Mouse (Mus musculus) adrenal gland, adult 2 months (tissue): ENCODE results near the gene Kpna4. TPM values are rescaled to one million over a fixed set of nuclear protein-coding genes. Genes with fewer than 3 reads are reported as not detected.
A peak's percentile ranks its signal among the peaks of the same experiment; 100 is the strongest.
"Not testable (repeated sequence)": the region's sequence is repeated elsewhere in the genome, so short reads cannot be mapped to it uniquely, and the experiment has no call there.

Source experiments
- DNase-seq: peaks from one replicate; pipeline ENCODE4 v3.0.0; 2021
- polyA plus RNA-seq: library from polyadenylated mRNA; depleted of rRNA; stranded (reverse); fragments of >200 nt; gene quantifications from 2 replicates; pipeline ENCODE4 v1.2.3, GENCODE M21; 2012
- total RNA-seq, 2 experiments: library from RNA; stranded (reverse); gene quantifications; 2 replicates each; pipeline ENCODE4 v1.2.3; 2021

Gene Kpna4
- total and polyA plus RNA-seq, 3 experiments = 7.7 to 71.0 (median 49.9) TPM

DNA sequence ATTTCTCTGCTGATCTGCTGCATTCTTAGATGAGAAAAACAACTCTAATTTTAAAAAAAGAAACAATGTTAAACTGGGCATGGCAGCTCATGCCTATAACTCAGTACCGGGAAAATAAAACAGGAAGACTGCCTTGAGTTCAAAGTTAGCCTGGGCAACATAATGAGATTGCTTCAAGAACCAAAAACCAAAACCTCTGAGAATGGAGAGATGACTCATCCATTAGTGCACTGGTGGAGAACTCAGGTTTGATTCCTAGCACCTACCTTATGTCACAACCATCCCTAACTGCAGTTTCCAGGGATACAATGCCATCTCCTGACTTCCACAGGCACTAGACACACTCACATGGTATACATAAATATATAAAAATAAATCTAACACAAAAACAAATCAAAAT lies 17.8 kb downstream of the Kpna4 start:
- DNase-seq = no peak

DNA sequence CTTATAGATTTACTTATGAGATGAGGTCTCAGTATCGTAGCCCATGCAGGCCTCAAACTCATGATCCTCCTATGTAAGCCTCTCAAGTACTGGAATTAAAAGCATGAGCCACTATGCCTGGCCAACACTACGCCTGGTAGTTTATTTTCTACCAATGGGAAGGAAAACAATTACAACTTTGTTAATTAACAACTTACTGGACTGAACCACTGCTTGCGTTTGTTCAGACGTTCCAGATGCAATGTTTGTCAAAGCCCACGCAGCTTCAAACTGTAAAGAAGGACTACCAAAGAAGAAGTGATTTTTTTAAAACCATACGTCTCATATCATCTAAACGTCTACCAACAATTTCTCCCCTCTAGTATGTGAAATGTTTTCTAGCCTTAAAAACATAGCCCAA lies 32.5 kb downstream of the Kpna4 start:
- no peak for DNase-seq

DNA sequence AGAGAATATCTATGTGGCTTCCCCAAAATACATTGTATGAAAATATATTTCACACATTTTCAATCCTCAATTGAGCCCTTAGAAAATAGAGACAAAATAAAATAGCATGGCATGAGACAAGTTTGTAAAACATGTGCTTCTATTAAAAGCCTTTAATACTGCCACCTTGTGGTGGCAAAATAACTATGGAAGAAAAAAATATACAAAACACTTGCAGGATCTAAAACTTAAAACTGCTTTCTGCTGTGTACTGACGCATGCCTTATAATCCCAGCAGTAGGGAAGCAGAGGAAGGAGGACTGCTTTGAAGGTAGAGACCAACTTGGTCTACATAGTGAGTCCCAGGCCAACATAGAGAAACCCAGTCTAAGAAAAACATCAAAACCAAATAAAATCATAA lies 62.9 kb downstream of the Kpna4 start:
- no peak for DNase-seq

DNA sequence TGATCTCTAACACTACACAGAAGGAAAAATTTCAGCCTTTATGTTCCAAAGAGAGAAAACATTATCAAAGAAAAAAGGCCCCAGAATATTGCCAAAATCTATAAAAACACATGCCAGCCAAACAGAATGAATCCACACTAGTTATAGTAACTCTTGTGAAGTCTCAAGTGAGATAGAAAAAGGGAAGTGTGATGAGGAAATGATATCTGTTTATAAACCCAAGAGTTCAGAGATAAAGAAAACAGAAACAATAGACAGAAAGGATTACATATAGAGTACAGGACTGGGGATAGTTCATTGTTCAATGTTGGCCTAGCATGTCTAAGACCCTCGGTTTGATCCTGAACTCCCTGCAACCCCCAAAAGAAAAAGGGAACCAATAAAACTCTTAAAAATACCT lies 64.1 kb downstream of the Kpna4 start:
- no peak for DNase-seq

DNA sequence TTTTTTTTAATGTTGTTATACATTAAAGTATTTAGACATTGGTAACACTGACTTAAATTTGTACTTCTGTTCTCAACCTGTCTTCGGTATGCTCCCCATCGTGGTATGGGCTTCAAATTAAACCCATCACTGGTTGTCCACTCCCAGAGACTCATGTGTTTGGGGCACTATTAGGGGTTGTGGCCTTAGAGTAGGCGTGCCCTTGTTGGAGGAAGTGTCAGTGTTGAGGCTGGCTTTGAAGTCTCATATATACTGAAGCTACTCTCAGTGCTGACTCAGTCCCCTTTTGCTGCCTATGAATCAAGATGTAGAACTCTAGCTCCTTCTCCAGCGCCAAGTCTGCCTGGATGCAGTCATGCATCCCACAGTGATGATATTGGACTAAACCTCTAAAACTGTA lies 66.2 kb downstream of the Kpna4 start:
- DNase-seq = no peak

DNA sequence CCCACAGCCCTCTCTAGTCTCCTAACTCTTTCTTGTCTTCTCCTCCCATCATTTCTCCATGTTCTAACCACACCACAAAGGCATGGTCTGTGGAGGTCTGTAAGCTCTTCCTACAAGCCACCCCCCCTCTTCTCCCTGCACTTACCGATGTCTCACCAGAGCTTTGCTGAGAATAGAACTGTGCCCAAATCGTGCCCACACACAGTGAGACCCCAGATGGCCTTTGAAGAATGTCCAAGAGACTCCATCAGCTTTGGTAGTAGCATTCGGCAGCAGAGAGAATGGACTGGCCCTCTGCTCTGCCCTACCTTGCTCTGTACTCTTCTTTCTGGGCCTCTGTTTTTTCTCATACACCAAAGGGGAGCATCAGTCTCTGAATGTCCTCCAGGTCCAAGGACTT lies 71.0 kb downstream of the Kpna4 start:
- no peak for DNase-seq

DNA sequence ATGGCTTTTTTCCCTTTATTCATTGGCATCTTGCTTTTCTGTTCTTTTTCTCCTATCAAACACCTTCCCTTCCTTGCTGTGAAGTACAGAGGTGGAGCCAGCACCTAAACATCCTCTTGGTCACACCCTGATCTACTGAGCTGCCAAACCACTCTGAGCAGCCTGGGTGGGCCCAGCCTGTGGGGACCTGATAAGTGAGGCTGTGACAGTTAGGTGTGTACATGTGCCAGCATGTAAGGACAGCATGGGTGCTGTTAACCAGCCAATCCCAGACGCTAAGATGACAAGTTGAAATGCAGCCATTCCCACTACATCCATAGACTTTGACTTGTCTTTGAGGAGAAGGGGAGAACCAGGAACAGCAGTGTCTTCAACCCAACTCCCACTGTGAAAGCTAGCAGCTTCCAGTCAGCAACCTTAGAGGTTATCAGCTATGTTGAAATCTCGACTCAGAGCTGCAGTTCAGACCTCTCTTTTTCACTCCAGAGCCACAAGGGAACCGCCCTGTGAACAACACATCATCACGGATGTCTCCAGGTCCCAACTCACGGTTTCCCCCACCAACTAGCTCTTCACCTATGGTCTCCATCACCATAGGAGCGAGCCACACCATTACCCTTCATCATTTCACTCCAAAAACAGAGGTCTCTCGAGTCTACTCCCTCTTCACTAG lies 72.0 kb downstream of the Kpna4 start:
- no peak for DNase-seq

DNA sequence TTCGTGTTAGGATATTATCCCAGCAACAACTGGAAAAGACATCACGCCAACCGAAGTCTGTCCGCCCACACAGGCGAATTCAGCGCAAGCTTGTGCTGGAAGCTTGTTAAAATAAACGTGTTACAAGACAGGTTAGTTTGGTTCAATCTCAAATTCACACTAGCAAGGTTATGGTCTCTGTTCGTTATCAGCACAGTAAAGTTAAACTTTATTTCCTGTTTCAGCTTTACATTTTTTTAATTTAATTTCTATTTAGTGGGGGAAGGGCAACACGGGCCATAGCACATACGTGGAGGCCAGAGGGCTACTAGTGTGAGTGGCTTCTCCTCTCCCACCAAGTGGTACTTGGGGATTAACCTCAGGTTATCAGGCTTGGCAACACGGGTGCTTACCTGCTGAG lies 75.0 kb downstream of the Kpna4 start:
- DNase-seq = no peak

DNA sequence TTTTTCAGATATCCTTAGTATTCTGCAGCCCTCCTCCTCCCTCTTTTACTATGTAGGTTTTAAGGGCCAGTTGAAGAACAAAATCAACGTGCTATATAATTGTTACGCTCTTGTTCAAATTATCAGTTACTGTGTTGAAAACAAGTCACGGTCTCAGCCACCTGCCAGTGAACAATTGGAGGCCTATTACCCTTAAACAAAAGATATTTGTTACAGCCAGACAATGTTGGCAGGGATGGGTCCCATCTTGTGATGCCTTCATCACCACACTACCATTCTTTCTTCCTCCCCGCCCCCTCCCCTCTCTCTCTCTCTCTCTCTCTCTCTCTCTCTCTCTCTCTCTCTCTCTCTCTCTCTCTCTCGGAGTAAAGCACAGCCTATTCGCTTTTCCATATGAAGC lies 77.9 kb downstream of the Kpna4 start:
- no peak for DNase-seq

DNA sequence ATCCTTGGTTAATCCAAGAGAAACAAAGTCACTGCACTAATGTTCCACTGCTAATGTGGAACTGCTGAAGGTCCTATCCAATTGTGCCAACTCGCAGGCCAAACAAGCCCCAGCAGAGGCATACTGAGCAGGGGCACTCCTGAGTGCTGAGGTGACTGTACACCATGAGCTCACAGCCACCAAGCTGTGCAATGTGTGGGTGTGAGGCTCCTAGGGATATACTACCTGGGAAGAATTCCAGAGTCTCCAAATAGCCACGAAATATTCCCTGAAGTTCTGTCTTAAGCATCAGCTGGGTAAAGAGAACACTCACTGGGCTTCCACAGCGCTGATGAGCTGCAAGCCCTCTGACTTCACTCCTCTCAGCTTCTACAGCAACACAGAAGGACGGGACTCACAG lies 79.2 kb downstream of the Kpna4 start:
- no peak for DNase-seq

DNA sequence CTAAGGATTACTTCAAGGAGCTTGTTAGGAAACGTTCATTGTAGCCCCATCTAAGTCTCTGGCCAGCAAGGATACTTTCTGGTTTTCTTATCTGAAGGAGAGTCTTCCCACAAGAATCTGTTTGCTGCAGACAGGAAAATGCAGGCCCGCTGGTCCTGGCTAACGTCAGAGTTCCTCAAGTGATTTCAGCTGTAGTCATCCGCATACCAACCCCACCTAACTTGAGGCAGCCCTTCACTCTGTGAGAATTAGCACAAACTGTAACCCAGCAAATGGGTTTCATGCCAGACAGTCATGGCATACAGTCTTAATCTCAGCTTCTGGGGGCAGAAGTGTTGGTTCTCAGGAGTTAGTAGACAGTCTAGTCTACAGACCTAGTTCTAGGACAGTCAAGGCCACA lies 80.4 kb downstream of the Kpna4 start:
- DNase-seq = no peak

DNA sequence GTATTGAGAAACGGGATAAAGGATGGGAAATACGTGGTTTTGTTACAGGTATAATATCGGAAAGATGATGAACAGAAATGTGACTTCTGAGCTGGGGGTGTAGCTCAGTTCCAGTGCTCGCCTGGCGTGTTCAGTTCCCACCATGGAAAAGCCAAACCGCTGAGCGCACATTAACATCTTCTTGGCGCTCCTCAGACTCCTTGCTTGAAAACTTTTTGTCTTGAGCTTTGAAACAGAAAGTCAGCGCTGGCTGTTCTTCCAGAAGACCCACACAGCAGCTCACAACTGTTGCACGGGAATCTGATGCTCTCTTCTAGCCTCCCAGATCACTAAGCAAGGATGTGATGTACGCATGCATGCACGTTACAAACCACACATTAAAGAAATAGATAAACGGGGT lies 81.2 kb downstream of the Kpna4 start:
- no peak for DNase-seq

DNA sequence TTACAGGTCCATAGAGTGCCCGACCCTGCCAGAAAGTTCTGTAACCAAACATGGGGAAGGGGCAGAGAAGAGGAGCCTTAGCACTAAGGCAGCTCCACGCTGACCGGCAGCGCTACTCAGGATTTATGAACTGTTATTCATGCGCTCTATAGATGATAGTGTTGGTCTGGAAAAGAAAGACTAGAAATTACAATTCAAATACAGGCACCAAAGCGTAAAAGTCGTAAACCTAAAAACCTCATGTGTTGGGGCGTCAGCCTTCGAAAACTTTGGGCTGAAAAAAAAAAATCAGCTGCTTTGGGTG lies 81.6 kb downstream of the Kpna4 start:
- DNase-seq = no peak

DNA sequence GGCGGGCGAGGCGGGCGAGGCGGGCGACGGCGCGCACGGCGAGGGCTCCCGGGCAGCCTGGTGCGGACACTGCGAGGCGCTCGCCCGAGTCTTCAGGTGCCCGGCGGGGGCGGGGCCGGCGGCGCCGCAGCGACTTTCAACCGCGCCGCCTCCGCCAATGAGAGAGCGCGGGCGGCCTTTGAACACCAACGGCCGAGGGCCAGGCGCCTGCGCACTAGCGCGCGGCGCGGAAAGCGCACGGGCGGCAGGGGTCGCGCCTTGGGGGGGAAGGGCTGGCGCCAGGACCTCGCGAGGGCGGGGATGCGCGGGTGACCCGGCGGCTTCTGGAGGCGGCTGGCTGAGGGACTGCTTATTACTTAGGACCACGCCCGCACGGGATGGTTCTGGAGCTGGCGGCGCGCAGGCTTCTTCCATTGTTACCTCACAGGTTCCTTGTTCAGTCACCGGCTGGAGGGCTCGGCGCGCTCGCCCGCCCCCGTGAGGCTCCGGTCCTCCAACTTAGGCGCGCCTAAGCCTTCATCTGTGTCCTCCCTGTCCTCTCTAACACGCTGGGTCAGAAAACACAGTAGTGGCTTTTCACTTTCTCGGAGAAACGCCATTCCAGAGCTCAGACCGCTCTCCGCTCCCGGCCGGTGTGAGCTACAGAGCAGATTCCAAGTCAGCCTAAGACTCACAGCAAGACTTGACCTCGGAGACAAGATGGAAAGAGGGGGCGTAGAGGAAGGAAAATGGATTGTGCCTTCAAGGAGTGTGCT lies 82.1 kb downstream of the Kpna4 start, which contains the start of gene Trim59:
TSS of gene Trim59 (minus strand) at position 111 of the 755 bp plus-strand sequence.
- peak; percentile 95 for DNase-seq

DNA sequence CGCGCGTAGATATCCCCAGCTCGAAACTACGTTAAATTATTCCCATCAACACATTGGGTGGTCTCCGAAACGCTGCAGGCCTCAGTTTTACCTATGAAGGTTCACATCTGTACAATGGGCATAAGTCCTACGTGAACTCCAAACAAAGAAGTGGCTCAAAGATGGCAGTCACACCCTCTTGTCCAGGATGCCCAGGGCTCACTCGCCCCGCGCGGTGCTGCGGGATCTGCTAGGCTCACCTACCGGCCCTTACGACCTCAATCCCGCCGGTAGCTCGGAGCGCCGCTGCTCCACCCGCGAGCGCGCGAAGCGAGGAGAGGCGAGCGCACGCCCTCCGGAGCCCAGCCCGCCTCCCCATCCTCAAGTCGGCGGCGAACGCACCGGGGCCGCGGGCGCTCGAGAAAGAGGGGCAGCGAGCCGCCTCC lies 82.7 kb downstream of the Kpna4 start:
- DNase-seq = no peak

DNA sequence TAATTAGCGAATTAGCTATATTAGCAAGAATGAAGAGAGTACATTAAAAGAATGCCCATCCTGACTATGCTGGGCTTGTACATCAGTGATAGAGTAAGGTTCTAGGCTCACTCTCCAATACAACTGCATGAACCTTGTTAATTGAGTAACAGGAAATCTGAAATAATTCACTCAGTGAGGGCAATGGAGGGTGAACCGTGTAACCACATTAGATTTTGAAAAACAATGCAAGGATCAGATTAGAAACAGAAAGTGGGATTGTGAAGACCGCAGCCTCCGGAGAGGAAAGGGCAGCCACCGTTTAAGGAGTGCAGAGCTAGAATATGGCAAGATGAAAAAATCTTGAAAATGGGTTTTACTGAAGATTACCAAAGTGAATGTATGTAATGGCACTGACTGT lies 85.6 kb downstream of the Kpna4 start:
- no peak for DNase-seq

DNA sequence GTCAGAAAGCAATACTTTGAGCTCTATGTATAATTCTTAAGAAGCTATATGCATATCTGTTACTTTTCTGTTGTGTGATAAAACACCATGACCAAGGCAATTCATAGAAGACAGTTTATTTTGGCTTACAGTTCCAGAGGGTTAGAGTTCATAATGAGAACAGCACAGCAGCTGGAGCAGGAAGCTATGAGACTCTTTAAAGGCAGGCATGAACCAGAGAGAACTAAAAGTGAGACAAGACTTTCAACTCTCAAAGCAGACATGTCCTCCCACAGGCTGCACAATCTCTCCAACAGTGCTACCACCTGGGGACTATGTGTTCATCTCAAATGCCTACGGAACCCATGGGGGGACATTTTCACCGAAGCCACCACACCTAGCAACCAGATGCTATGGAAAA lies 86.8 kb downstream of the Kpna4 start:
- no peak for DNase-seq

DNA sequence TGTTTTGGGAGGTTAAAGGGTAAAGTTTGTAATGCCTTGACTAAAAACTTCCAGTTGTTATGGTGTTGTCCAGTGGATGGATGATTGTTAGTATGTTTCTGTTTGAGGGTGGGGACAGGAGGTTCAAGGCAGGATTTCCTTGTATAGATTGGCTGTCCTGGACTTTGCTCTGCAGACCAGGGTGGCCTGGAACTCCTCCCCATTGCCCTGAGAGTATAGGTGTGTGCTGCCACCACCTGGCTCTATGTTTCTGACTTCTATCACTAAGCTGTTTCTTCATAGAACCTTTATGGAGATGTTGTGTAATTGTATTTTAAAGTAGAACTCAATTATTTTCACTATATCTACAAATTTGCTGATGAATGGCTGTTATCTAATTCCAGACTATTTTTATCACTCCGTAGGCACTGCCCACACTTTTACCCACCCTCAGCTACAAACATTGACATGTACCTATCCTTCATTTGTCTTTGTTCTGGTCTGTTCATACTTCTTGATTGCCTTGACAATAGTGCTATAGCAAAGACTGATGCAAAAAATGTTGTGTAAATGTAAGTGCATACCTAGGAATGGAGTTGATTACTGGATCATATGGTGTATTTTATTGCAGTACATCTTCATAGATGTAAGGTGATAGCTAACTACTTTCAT lies 100.7 kb downstream of the Kpna4 start:
- no peak for DNase-seq

DNA sequence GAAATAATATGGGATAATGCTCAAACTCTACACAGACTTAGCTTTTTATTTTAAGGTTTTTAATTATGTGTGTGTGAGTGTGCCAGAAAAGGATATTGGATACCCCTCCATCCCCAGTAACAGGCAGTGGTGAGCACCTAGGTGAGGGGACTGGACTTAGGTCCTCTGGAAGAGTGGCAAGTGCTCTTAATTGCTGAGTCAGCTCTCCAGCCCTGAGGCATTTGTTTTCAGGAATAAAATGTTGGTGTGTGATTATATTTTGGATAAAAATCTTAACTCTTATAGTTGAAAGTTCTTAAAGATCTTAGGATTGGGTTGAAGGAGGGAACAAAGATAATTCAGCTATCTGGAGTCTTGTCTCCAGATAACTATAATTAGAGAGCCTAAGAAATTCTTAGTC lies 106.1 kb downstream of the Kpna4 start:
- DNase-seq = no peak

DNA sequence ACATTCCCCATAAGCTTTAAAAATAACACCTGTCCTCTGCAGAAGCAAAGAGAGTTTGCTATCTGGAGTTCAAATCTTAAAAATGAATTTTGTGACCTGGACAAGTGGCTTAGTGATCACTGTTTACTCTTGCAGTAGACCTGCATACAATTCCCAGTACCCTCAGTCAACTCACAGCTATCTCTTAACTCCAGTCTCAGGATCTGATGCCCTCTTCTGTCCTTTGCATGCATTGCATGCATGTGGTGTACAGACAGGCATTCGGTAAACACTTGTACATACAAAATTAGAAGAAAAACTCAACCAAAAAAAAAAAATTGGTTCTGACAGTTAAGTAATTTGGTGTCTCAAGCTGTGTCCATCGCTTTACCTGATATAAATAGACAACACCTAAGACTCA lies 106.6 kb downstream of the Kpna4 start:
- no peak for DNase-seq

DNA sequence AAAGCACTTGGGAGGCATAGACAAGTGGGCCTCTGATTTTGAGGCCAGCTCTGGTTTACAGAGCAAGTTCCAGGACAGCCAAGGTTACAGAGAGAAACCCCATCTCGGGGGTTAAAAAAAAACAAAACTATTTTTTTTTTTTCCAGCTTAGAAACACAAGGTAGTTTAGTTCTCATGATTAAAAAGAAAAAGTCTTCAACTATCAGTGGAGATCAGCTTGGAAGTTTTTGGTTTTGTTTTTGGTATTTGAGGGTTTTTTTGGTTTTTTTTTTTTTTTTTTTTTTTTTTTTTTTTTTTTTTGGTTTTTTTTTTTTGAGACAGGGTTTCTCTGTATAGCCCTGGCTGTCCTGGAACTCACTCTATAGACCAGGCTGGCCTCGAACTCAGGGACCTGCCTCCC lies 108.3 kb downstream of the Kpna4 start:
- not testable (repeated sequence) for DNase-seq

DNA sequence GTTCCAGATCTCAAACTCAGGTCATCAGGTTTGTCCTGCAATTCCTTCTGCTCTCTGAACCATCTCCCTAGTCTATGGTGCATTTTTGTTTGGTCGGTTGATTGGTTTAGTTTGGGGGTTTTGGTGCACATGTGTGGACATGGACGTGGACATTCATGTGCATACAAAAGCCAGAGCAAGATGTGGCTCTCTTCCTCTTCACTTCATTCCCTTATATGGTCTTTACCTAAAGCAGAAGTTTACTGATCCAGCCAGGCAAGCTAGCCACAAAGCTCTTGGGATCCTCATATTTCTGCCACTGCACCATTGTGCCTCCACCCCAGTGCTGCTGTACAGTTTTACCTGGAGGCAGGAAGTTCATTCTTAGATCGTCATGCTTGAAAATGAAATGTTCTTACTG lies 109.7 kb downstream of the Kpna4 start:
- DNase-seq = no peak
